Mouse (Mus musculus) hematopoietic stem cell, adult 5-6 weeks (primary cell): Measurements from ENCODE around the gene Srpk2. TPM values are rescaled to one million over a fixed set of nuclear protein-coding genes. Genes with fewer than 3 reads are reported as not detected.

Experiments
- total RNA-seq: library from RNA; stranded (forward); fragments of 172-1452, 232-1000 nt; gene quantifications from 2 replicates; pipeline ENCODE4 v1.2.3, GENCODE M21; 2017

Srpk2 gene
- total RNA-seq, 1 experiment from 2014 or later = 57.6 TPM

Other genes with a start within 250 kb of the Srpk2 start
- 45.2 and 55.2 TPM in 2 replicates for gene Pus7, start 99.1 kb upstream of the Srpk2 start, total RNA-seq
- gene Rint1, start 103.1 kb upstream of the Srpk2 start, total RNA-seq = 26.3 and 41.6 TPM in 2 replicates
- gene Tomm7, start 159.5 kb upstream of the Srpk2 start, total RNA-seq = 218 and 225 TPM in 2 replicates